Comparison of ENCODE assay signal across 9 mouse cellular contexts in genomic region chr12:111165146-111165812, GRCm38 (mm10). TPM values are rescaled to one million over a fixed set of nuclear protein-coding genes. Genes with fewer than 3 reads are reported as not detected.
DNase-seq lines count a peak whose midpoint lies in the region; ATAC-seq and TF ChIP-seq lines count a peak whose summit lies in the region.
"Had no signal": no experiment of that assay in that cellular context is flagged by ENCODE, and none has a peak within 500 bp of the region (broad histone marks: within the 10 kb centered on the region; RNA-seq: fewer than 3 reads in every experiment).

No protein-coding gene starts in this region.

- intact Hi-C loops in heart, adult 2 months (cut with DNase I) = no loop called here

- DNase-seq in right cerebral cortex, adult 18-20 months = peak; percentile 29
- DNase-seq in right cerebral cortex, adult 2 months (ENCODE audit: low spot score in 2 of 2) = no peak
- DNase-seq in cerebellum, postnatal 14 days = peak; percentile 55 to 64
- peak; percentile 56 to 59 for DNase-seq in heart, adult 2 months
- peak; percentile 30 to 43 for DNase-seq in kidney, adult 8-10 months
- DNase-seq in lung, embryonic 14.5 days = peak; percentile 55
- DNase-seq in thymus, postnatal 36 days = peak; percentile 49 to 60

- H3K27me3 ChIP-seq in heart, adult 2 months (ENCODE audit: control insufficient read depth, insufficient read depth, low read length) = no peaks in the 10 kb centered on the region
- H3K27me3 ChIP-seq in lung, embryonic 14.5 days (ENCODE audit: insufficient read depth, low read length) = no peaks in the 10 kb centered on the region
- H3K27me3 ChIP-seq in neural tube, embryonic 14.5 days (ENCODE audit: control insufficient read depth, insufficient read depth, low read length) = no peaks in the 10 kb centered on the region

- H3K9ac ChIP-seq in heart, adult 2 months (ENCODE audit: low read depth, low read length) = no peak overlapping the region
- no peak overlapping the region for H3K9ac ChIP-seq in lung, embryonic 14.5 days
- H3K9ac ChIP-seq in neural tube, embryonic 14.5 days (replicated peaks; ENCODE audit: low read depth, low read length) = 0 out of 2 replicates have a peak overlapping the region, but pooled peaks have one; percentile 18

- WGBS in heart, adult 2 months = 70% methylated on average over 10 of the region's 10 CpGs
- 60% methylated on average over 10 of the region's 10 CpGs for WGBS in lung, embryonic 14.5 days
- WGBS in neural tube, embryonic 14.5 days = 62% methylated on average over 10 of the region's 10 CpGs

- no peak for TF ChIP-seq POLR2A in heart, adult 2 months (IDR thresholded peaks at IDR 0.05; ENCODE audit: insufficient read depth, low read depth, low read length)

- peak; percentile 9; the same call in 1 of the 2 replicates for ATAC-seq in lung, embryonic 14.5 days (ENCODE audit: insufficient read depth)
- peak; percentile 10; the same call in 1 of the 2 replicates for ATAC-seq in neural tube, embryonic 14.5 days (ENCODE audit: low read depth)

- TF ChIP-seq EP300 in heart, adult 2 months (IDR thresholded peaks at IDR 0.05; ENCODE audit: insufficient read depth, low read depth, low read length) = no peak

- H3K4me1 ChIP-seq in heart, adult 2 months (ENCODE audit: control insufficient read depth, insufficient read depth, low read length) = peaks cover 8% of the 10 kb centered on the region
- peaks cover 21% of the 10 kb centered on the region for H3K4me1 ChIP-seq in lung, embryonic 14.5 days (ENCODE audit: insufficient read depth)
- peaks cover 45% of the 10 kb centered on the region for H3K4me1 ChIP-seq in neural tube, embryonic 14.5 days (ENCODE audit: control insufficient read depth, insufficient read depth, low read length)

- no peaks in the 10 kb centered on the region for H3K36me3 ChIP-seq in heart, adult 2 months (ENCODE audit: control insufficient read depth, insufficient read depth, low read length)
- H3K36me3 ChIP-seq in lung, embryonic 14.5 days (ENCODE audit: insufficient read depth) = 0 out of 2 replicates have a peak, but pooled peaks cover 4% of the 10 kb centered on the region
- H3K36me3 ChIP-seq in neural tube, embryonic 14.5 days (ENCODE audit: control insufficient read depth, insufficient read depth, low read length) = no peaks in the 10 kb centered on the region

- peak; percentile 54 for TF ChIP-seq CTCF in heart, adult 2 months (IDR thresholded peaks at IDR 0.05)
- TF ChIP-seq CTCF in lung, embryonic 14.5 days (IDR thresholded peaks at IDR 0.05; ENCODE audit: low read depth) = peak; percentile 54

- no peaks in the 10 kb centered on the region for H3K79me2 ChIP-seq in heart, adult 2 months (replicated peaks; ENCODE audit: control insufficient read depth, insufficient read depth, low read length)

- no peak overlapping the region for H3K4me3 ChIP-seq in heart, adult 2 months
- H3K4me3 ChIP-seq in lung, embryonic 14.5 days (ENCODE audit: low read depth, low read length) = peak overlapping the region; percentile 77; the same call in 1 of the 2 replicates
- H3K4me3 ChIP-seq in neural tube, embryonic 14.5 days (ENCODE audit: low read depth, low read length) = peak overlapping the region; percentile 81

- H3K4me2 ChIP-seq in lung, embryonic 14.5 days = peak overlapping the region; percentile 68
- H3K4me2 ChIP-seq in neural tube, embryonic 14.5 days (ENCODE audit: low read depth, low read length) = peak overlapping the region; percentile 71

- no peaks in the 10 kb centered on the region for H3K9me3 ChIP-seq in lung, embryonic 14.5 days (ENCODE audit: low read depth, low read length)
- no peaks in the 10 kb centered on the region for H3K9me3 ChIP-seq in neural tube, embryonic 14.5 days (ENCODE audit: control insufficient read depth, low read length)

- peak overlapping the region; percentile 71 for H3K27ac ChIP-seq in heart, adult 2 months
- H3K27ac ChIP-seq in lung, embryonic 14.5 days (ENCODE audit: low read depth) = peak overlapping the region; percentile 90
- H3K27ac ChIP-seq in neural tube, embryonic 14.5 days (ENCODE audit: low read depth, low read length) = peak overlapping the region; percentile 79

RNA-seq across cellular contexts. Expression of gene Traf3, which starts 0.9 kb away (rescaled TPM):
- total RNA-seq in heart, adult 2 months (2021) = 10 to 100 TPM; 12.4 to 13.9 TPM
- polyA plus RNA-seq in heart, adult 2 months (2012; rRNA removed) = 11.8 and 14.2 TPM in 2 replicates
- 10.7 and 11.7 TPM in 2 replicates for polyA plus RNA-seq in lung, embryonic 14.5 days (2014; fragmentation: Nextera tagmentation; extraction: Ambion mirVana)
- polyA plus RNA-seq in neural tube, embryonic 14.5 days (2014; fragmentation: Nextera tagmentation; extraction: Ambion mirVana) = 20.1 and 22.1 TPM in 2 replicates

RNA-seq across cellular contexts. Expression of gene 4930595D18Rik, which starts 19.0 kb away (rescaled TPM):
- total RNA-seq in heart, adult 2 months (2021) = not detected
- not detected in 2 replicates for polyA plus RNA-seq in heart, adult 2 months (2012; rRNA removed)
- polyA plus RNA-seq in lung, embryonic 14.5 days (2014; fragmentation: Nextera tagmentation; extraction: Ambion mirVana) = not detected in 2 replicates
- not detected in 2 replicates for polyA plus RNA-seq in neural tube, embryonic 14.5 days (2014; fragmentation: Nextera tagmentation; extraction: Ambion mirVana)
- total RNA-seq: gastrocnemius, postnatal 36 days had no signal

Comparison
In these comparisons a context has a peak if more than half of its experiments do, and no peak if none do; other contexts are left out.
1. DNase-seq: peak in right cerebral cortex, adult 18-20 months (single experiment), cerebellum, postnatal 14 days (2 of 2), heart, adult 2 months (2 of 2), kidney, adult 8-10 months (2 of 2), lung, embryonic 14.5 days (single experiment) and thymus, postnatal 36 days (2 of 2); none in right cerebral cortex, adult 2 months (0 of 2).
2. Peak in every context shown above with its lines, with median percentiles within 50 percentile points of each other: H3K27ac ChIP-seq.